In the genomic region with DNA sequence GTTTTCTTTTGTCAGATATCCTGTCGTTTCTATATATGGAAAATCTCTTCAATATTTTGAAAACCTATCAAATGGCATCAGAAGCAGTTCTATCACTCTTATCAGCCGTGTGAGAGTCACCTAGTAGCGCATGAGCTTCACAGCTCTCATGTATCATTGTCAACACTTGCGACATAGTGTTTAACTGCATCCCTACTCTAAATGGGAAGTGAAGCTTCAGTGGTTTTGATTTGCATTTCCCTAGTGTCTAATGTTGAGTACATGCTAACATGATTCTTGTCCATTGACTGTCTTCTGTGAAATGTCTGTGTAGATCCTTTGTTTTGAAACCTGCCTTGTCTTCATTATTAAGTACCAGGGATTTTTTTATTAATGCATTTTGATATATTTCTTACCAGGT, we compare ENCODE assay signal across 24 mouse cellular contexts. TPM values are rescaled to one million over a fixed set of nuclear protein-coding genes. Genes with fewer than 3 reads are reported as not detected.
A peak's percentile ranks its signal among the peaks of the same experiment; 100 is the strongest.
DNase-seq lines count a peak whose midpoint lies in the region; ATAC-seq and TF ChIP-seq lines count a peak whose summit lies in the region.
"Had no signal": no experiment of that assay in that cellular context is flagged by ENCODE, and none has a peak within 500 bp of the region (broad histone marks: within the 10 kb centered on the region; RNA-seq: fewer than 3 reads in every experiment).

No protein-coding gene starts in this region.

- dilution Hi-C loops in CH12.LX (cut with MboI; ENCODE audit: extremely low pct_ligation_motif_present, extremely low pct_unique_long_range_greater_than_20kb, low sequenced_read_pairs): no loop called here

- peaks cover 1% of the 10 kb centered on the region for H3K9me3 ChIP-seq in CH12.LX (replicated peaks; ENCODE audit: low read length)
- no peaks in the 10 kb centered on the region for H3K9me3 ChIP-seq in hindbrain, embryonic 13.5 days
- H3K9me3 ChIP-seq: forebrain, embryonic 10.5 days; forebrain, embryonic 13.5 days; heart, embryonic 12.5 days; heart, embryonic 15.5 days; hindbrain, embryonic 15.5 days had no signal

- no peak overlapping the region for H3K9ac ChIP-seq in CH12.LX (ENCODE audit: insufficient read depth, low read depth)
- H3K9ac ChIP-seq in hindbrain, embryonic 13.5 days: no peak overlapping the region
- H3K9ac ChIP-seq: forebrain, embryonic 13.5 days; heart, embryonic 12.5 days; heart, embryonic 15.5 days; hindbrain, embryonic 15.5 days had no signal

- H3K27ac ChIP-seq in CH12.LX (ENCODE audit: insufficient read depth, low read depth): no peak overlapping the region
- H3K27ac ChIP-seq in hindbrain, embryonic 13.5 days: no peak overlapping the region
- H3K27ac ChIP-seq: forebrain, embryonic 10.5 days; forebrain, embryonic 13.5 days; heart, embryonic 15.5 days; hindbrain, embryonic 15.5 days had no signal

- no peak for TF ChIP-seq CTCF in CH12.LX (conservative IDR thresholded peaks at IDR 0.05 in 1 of 2, IDR thresholded peaks at IDR 0.05 in 1 of 2; ENCODE audit: low read depth in 2 of 2, low read length in 2 of 2)

- DNase-seq in CH12.LX (ENCODE audit: extremely low read depth): peak; percentile 54
- no peak for DNase-seq in kidney, adult 11 months
- DNase-seq in kidney, postnatal 10 days: no peak
- DNase-seq: adrenal gland, adult 8-10 months; adrenal gland, postnatal 25 days; cerebellum, adult 11-12 months; cerebellum, adult 8-10 months; cerebellum, postnatal 10 days; cerebellum, postnatal 36 days; gastrocnemius, postnatal 10 days; heart, adult 18-20 months; heart, postnatal 14 days; heart, postnatal 4 days had no signal

- TF ChIP-seq RAD21 in CH12.LX (IDR thresholded peaks at IDR 0.05; ENCODE audit: low read depth, low read length): no peak

- peaks cover 3 to 7% of the 10 kb centered on the region in 2 experiments for H3K36me3 ChIP-seq in CH12.LX (replicated peaks in 1 of 2; ENCODE audit: control insufficient read depth in 1 of 2, insufficient read depth in 1 of 2, low read length in 1 of 2)
- no peaks in the 10 kb centered on the region for H3K36me3 ChIP-seq in hindbrain, embryonic 13.5 days
- H3K36me3 ChIP-seq: heart, embryonic 12.5 days; heart, embryonic 15.5 days; hindbrain, embryonic 15.5 days had no signal

- WGBS in hindbrain, embryonic 13.5 days: 78% methylated on average over 4 of the region's 4 CpGs

- peaks cover 7 to 25% of the 10 kb centered on the region in 2 experiments; a peak in 3 of 4 replicates for H3K4me1 ChIP-seq in CH12.LX (ENCODE audit: control insufficient read depth in 1 of 2, insufficient read depth in 2 of 2)
- H3K4me1 ChIP-seq in hindbrain, embryonic 13.5 days (replicated peaks): no peaks in the 10 kb centered on the region
- H3K4me1 ChIP-seq: forebrain, embryonic 10.5 days; forebrain, embryonic 13.5 days; heart, embryonic 12.5 days; heart, embryonic 15.5 days; hindbrain, embryonic 15.5 days had no signal

- no peaks in the 10 kb centered on the region for H3K27me3 ChIP-seq in CH12.LX (replicated peaks)
- no peaks in the 10 kb centered on the region for H3K27me3 ChIP-seq in hindbrain, embryonic 13.5 days
- H3K27me3 ChIP-seq: forebrain, embryonic 13.5 days; heart, embryonic 12.5 days; heart, embryonic 15.5 days; hindbrain, embryonic 15.5 days had no signal

- no peaks in the 10 kb centered on the region; the same call in 1 of the 2 replicates for H3K79me2 ChIP-seq in CH12.LX (replicated peaks; ENCODE audit: control insufficient read depth, extremely low read depth, insufficient read depth, poor library complexity, severe bottlenecking)

- H3K4me2 ChIP-seq in CH12.LX (ENCODE audit: insufficient read depth, low read depth, poor library complexity, severe bottlenecking): no peak overlapping the region; the same call in 1 of the 2 replicates
- no peak overlapping the region for H3K4me2 ChIP-seq in hindbrain, embryonic 13.5 days
- H3K4me2 ChIP-seq: forebrain, embryonic 13.5 days; heart, embryonic 12.5 days; heart, embryonic 15.5 days; hindbrain, embryonic 15.5 days had no signal

- TF ChIP-seq POLR2A in CH12.LX (IDR thresholded peaks at IDR 0.05; ENCODE audit: low read depth, low read length): no peak

- peak; percentile 87 for TF ChIP-seq EP300 in CH12.LX (IDR thresholded peaks at IDR 0.05; ENCODE audit: low read length)

- ATAC-seq in megakaryocyte, adult 5-6 weeks (ENCODE audit: poor library complexity, severe bottlenecking): peak; percentile 91
- ATAC-seq in neutrophil, adult 5-6 weeks (ENCODE audit: extremely low read depth, insufficient number of reproducible peaks, low FRiP score, poor library complexity, severe bottlenecking): peak; percentile 80; the same call in 1 of the 2 replicates
- no peak for ATAC-seq in hindbrain, embryonic 13.5 days (ENCODE audit: low FRiP score)
- ATAC-seq: activated CD4-positive, CD25-positive, alpha-beta regulatory T cell, adult 4 months; CD4-positive, CD25-positive, alpha-beta regulatory T cell, adult 4 months; forebrain, embryonic 13.5 days; forebrain, embryonic 16.5 days had no signal

- in situ Hi-C loops in CH12.LX (cut with MboI; ENCODE audit: low pct_ligation_motif_present, low pct_unique_long_range_greater_than_20kb, low sequenced_read_pairs): no loop called here

- H3K4me3 ChIP-seq in CH12.LX (replicated peaks in 1 of 3; ENCODE audit: low read depth in 2 of 3, low read length in 2 of 3, poor library complexity in 1 of 3): no peak overlapping the region
- no peak overlapping the region for H3K4me3 ChIP-seq in hindbrain, embryonic 13.5 days
- H3K4me3 ChIP-seq: forebrain, embryonic 10.5 days; forebrain, embryonic 13.5 days; heart, embryonic 12.5 days; heart, embryonic 15.5 days; hindbrain, embryonic 15.5 days had no signal

TF ChIP-seq in CH12.LX, 34 proteins besides CTCF, POLR2A, EP300 and RAD21 (continues in another document):
- TF ChIP-seq GABPA (IDR thresholded peaks at IDR 0.05; ENCODE audit: insufficient replicate concordance, low read depth, low read length): no peak
- TF ChIP-seq E2F4 (IDR thresholded peaks at IDR 0.05; ENCODE audit: insufficient replicate concordance, low read depth, low read length): no peak
- no peak for TF ChIP-seq JUN (IDR thresholded peaks at IDR 0.05; ENCODE audit: insufficient read depth, low read depth, low read length)
- TF ChIP-seq ETS1 (conservative IDR thresholded peaks at IDR 0.05; ENCODE audit: low read depth, low read length): no peak
- 0 out of 2 replicates have a peak, but pooled peaks have one; percentile 29 for TF ChIP-seq ELF1 (IDR thresholded peaks at IDR 0.05; ENCODE audit: low read depth, low read length)
- peak; percentile 30; the same call in 1 of the 2 replicates for TF ChIP-seq CHD2 (IDR thresholded peaks at IDR 0.05; ENCODE audit: low read length)
- no peak for TF ChIP-seq MYC (IDR thresholded peaks at IDR 0.05; ENCODE audit: low read depth, low read length)
- TF ChIP-seq MAZ (IDR thresholded peaks at IDR 0.05; ENCODE audit: low read depth, low read length): no peak
- TF ChIP-seq USF1 (IDR thresholded peaks at IDR 0.05; ENCODE audit: low read depth, low read length): no peak
- 0 out of 2 replicates have a peak, but pooled peaks have one; percentile 34 for TF ChIP-seq SIN3A (IDR thresholded peaks at IDR 0.05; ENCODE audit: low read length)
- TF ChIP-seq NRF1 (IDR thresholded peaks at IDR 0.05; ENCODE audit: low read depth, low read length): no peak
- TF ChIP-seq MEF2A (IDR thresholded peaks at IDR 0.05; ENCODE audit: borderline replicate concordance, low read depth, low read length): no peak
- TF ChIP-seq UBTF (IDR thresholded peaks at IDR 0.05; ENCODE audit: low read depth, low read length): no peak
- TF ChIP-seq TCF12 (IDR thresholded peaks at IDR 0.05; ENCODE audit: low read depth, low read length): 0 out of 2 replicates have a peak, but pooled peaks have one; percentile 28
- TF ChIP-seq ZKSCAN1 (IDR thresholded peaks at IDR 0.05; ENCODE audit: borderline replicate concordance, low read depth, low read length): no peak
- no peak for TF ChIP-seq HCFC1 (IDR thresholded peaks at IDR 0.05; ENCODE audit: low read depth, low read length)
- TF ChIP-seq KAT2A (IDR thresholded peaks at IDR 0.05; ENCODE audit: insufficient replicate concordance, low read length): no peak
- peak; percentile 85 for TF ChIP-seq IRF4 (IDR thresholded peaks at IDR 0.05; ENCODE audit: low read depth, low read length)
- TF ChIP-seq MXI1 (IDR thresholded peaks at IDR 0.05; ENCODE audit: low read depth, low read length): no peak
- TF ChIP-seq RCOR1 (conservative IDR thresholded peaks at IDR 0.05; ENCODE audit: low read depth, low read length): peak; percentile 59; the same call in 1 of the 2 replicates
- no peak for TF ChIP-seq POLR2AphosphoS2 (IDR thresholded peaks at IDR 0.05; ENCODE audit: low read depth, low read length)
- TF ChIP-seq MAFK (IDR thresholded peaks at IDR 0.05; ENCODE audit: insufficient replicate concordance, low read length): 0 out of 2 replicates have a peak, but pooled peaks have one; percentile 33
- TF ChIP-seq ZMIZ1 (IDR thresholded peaks at IDR 0.05; ENCODE audit: low read depth, low read length): no peak
- TF ChIP-seq SMC3 (IDR thresholded peaks at IDR 0.05; ENCODE audit: low read depth, low read length): no peak

RNA-seq across cellular contexts. Expression of a gene that starts 7.0 kb away (rescaled TPM):
- 8.0 TPM in 2 replicates for total RNA-seq in CH12.LX (2012; rRNA removed)
- 17.4 and 19.4 TPM in 2 replicates for total RNA-seq in CH12.LX (2014; rRNA removed)
- 5.9 and 7.0 TPM in 2 replicates for polyA plus RNA-seq in CH12.LX (2012; ENCODE audit: insufficient read length, low read depth)
- 22.5 and 23.5 TPM in 2 replicates for total RNA-seq in megakaryocyte, adult 5-6 weeks (2015)
- 16.7 and 20.6 TPM in 2 replicates for total RNA-seq in megakaryocyte, adult 5-6 weeks (2017)
- total RNA-seq in neutrophil, adult 5-6 weeks (2017): 6.5 and 10.2 TPM in 2 replicates
- 14.7 and 17.6 TPM in 2 replicates for polyA plus RNA-seq in hindbrain, embryonic 13.5 days (2015; fragmentation: Nextera tagmentation; extraction: Ambion mirVana)

RNA-seq across cellular contexts. Expression of a gene that starts 35.7 kb away (rescaled TPM):
- total RNA-seq in CH12.LX (2012; rRNA removed): 7.0 and 8.7 TPM in 2 replicates
- 15.5 and 15.7 TPM in 2 replicates for total RNA-seq in CH12.LX (2014; rRNA removed)
- 13.6 and 13.9 TPM in 2 replicates for polyA plus RNA-seq in CH12.LX (2012; ENCODE audit: insufficient read length, low read depth)
- total RNA-seq in megakaryocyte, adult 5-6 weeks (2015): 7.3 and 12.1 TPM in 2 replicates
- total RNA-seq in megakaryocyte, adult 5-6 weeks (2017): 7.2 and 8.4 TPM in 2 replicates
- total RNA-seq in neutrophil, adult 5-6 weeks (2017): 6.3 and 7.6 TPM in 2 replicates
- polyA plus RNA-seq in hindbrain, embryonic 13.5 days (2015; fragmentation: Nextera tagmentation; extraction: Ambion mirVana): 16.9 and 18.0 TPM in 2 replicates

RNA-seq across cellular contexts. Expression of a gene that starts 36.5 kb away (rescaled TPM):
- total RNA-seq in CH12.LX (2012; rRNA removed) (20.3 and 21.3 TPM in 2 replicates), CH12.LX (2014; rRNA removed) (50.1 and 68.9 TPM in 2 replicates)
- polyA plus RNA-seq in CH12.LX (2012; ENCODE audit: insufficient read length, low read depth): 21.0 and 24.7 TPM in 2 replicates
- 23.3 and 24.0 TPM in 2 replicates for total RNA-seq in megakaryocyte, adult 5-6 weeks (2015)
- total RNA-seq in megakaryocyte, adult 5-6 weeks (2017): 12.0 and 28.7 TPM in 2 replicates
- 27.7 and 31.4 TPM in 2 replicates for total RNA-seq in neutrophil, adult 5-6 weeks (2017)
- 21.2 and 24.8 TPM in 2 replicates for polyA plus RNA-seq in hindbrain, embryonic 13.5 days (2015; fragmentation: Nextera tagmentation; extraction: Ambion mirVana)
